Mouse (Mus musculus) G1E (cell line): Measurements from ENCODE around the gene Rnf215. TPM values are rescaled to one million over a fixed set of nuclear protein-coding genes. Genes with fewer than 3 reads are reported as not detected.

ENCODE experiments used
- ATAC-seq: 2 replicates; pipeline ENCODE4 v1.8.0; 2016; ENCODE audit warnings: mild to moderate bottlenecking; ENCODE audit not compliant: insufficient number of reproducible peaks, poor library complexity, low FRiP score, severe bottlenecking; ENCODE audit errors: extremely low read depth
- DNase-seq: peaks from one replicate; pipeline ENCODE4 v3.0.0; 2012; ENCODE audit warnings: low spot score
- H3K27me3 ChIP-seq: 2 replicates; pipeline ENCODE4 v1.6.1; 2012; ENCODE audit warnings: mild to moderate bottlenecking, low read length, inconsistent platforms; ENCODE audit not compliant: insufficient read depth
- H3K36me3 ChIP-seq: replicated peaks from 2 replicates; pipeline ENCODE3; 2012; ENCODE audit warnings: mild to moderate bottlenecking, inconsistent platforms
- H3K4me1 ChIP-seq: 2 replicates; pipeline ENCODE4 v1.6.1; 2012; ENCODE audit warnings: low read depth, low read length, inconsistent platforms, mixed read lengths; ENCODE audit not compliant: insufficient read depth
- H3K4me3 ChIP-seq: 2 replicates; pipeline ENCODE4 v1.5.1; 2012; ENCODE audit warnings: low read depth, mild to moderate bottlenecking, inconsistent platforms, low read length, moderate library complexity, mixed read lengths
- H3K9me3 ChIP-seq: replicated peaks from 2 replicates; pipeline ENCODE4 v1.6.1; 2012; ENCODE audit warnings: inconsistent platforms
- CTCF ChIP-seq: IDR thresholded peaks from 2 replicates; pipeline ENCODE4 v1.5.1; 2012; ENCODE audit warnings: low read depth, low read length, inconsistent platforms, mixed read lengths
- GATA1 ChIP-seq: IDR thresholded peaks from 2 replicates; pipeline ENCODE4 v1.6.1; 2012; ENCODE audit warnings: borderline replicate concordance, low read length, inconsistent platforms, mixed read lengths
- GATA2 ChIP-seq: IDR thresholded peaks from 2 replicates; pipeline ENCODE4 v1.6.1; 2012; ENCODE audit warnings: low read depth, low read length, inconsistent platforms, borderline replicate concordance
- POLR2AphosphoS5 ChIP-seq: IDR thresholded peaks from 2 replicates; pipeline ENCODE4 v1.6.1; 2012; ENCODE audit warnings: low read depth, low read length, inconsistent platforms; ENCODE audit not compliant: insufficient replicate concordance
- TAL1 ChIP-seq: conservative IDR thresholded peaks from 2 replicates; pipeline ENCODE4 v1.6.1; 2012; ENCODE audit warnings: low read depth, low read length, inconsistent platforms, mixed read lengths
- polyA plus RNA-seq: library from polyadenylated mRNA; stranded (reverse); fragments of >175 nt; gene quantifications from 2 replicates; pipeline ENCODE4 v1.2.3, GENCODE M21; 2012
- total RNA-seq, 2 experiments: library from RNA; stranded (forward) in 1 of 2; stranded (reverse) in 1 of 2; fragments of 200-1000 nt in 1 of 2; fragments of >200 nt in 1 of 2; fragmentation: Nextera tagmentation in 1 of 2; gene quantifications; 2 replicates each; pipeline ENCODE4 v1.2.3; 2014 to 2017

Gene Rnf215
- total and polyA plus RNA-seq, 3 experiments = 2.8 to 12.9 (median 5.1) TPM

- no peak for DNase-seq
- no peaks in the 10 kb centered on the region for H3K9me3 ChIP-seq
- TF ChIP-seq GATA2 (no peak), TAL1 (no peak), GATA1 (no peak), CTCF (no peak), POLR2AphosphoS5 (no peak)
- no peak overlapping the region for H3K4me3 ChIP-seq
- peaks cover 70% of the 10 kb centered on the region for H3K4me1 ChIP-seq
- ATAC-seq = no peak
- H3K36me3 ChIP-seq = peaks cover 89% of the 10 kb centered on the region
- no peaks in the 10 kb centered on the region for H3K27me3 ChIP-seq
These were observed 29.7 kb downstream of the Rnf215 start for GRCm38 (mm10) chr11:4164701-4165100.

DNA sequence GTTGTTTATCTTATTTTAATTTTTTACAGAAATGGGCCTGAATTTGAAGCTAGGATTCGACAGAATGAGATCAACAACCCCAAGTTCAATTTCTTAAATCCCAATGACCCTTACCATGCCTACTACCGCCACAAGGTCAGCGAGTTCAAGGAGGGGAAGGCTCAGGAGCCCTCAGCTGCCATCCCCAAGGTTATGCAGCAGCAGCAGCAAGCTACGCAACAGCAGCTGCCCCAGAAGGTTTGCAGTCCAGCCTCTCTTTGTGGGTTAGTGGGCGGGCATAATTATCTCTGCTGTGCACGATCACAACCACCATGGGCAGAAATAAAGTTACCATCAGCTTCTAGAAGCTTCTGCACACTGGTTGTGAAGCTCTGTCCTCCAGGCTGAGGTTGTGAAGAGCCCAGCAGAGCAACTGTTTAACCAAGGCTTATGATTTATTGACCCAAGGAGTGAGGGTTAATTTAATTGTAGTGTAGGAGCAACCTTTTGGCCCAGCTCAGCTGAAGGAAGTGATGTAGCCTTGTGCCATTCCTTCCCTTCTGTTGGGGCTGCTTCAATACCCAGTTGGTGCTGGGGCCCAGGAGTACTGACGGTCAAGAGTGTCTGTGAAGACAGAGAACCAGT, 31.6 kb downstream of the Rnf215 start:
- DNase-seq = no peak
- Histone ChIP-seq H3K27me3 (no peaks in the 10 kb centered on the region), H3K9me3 (no peaks in the 10 kb centered on the region), H3K4me1 (peaks cover 58% of the 10 kb centered on the region), H3K4me3 (no peak overlapping the region), H3K36me3 (peaks cover 100% of the 10 kb centered on the region)
- ATAC-seq = no peak
- TF ChIP-seq CTCF (no peak), GATA1 (no peak), POLR2AphosphoS5 (no peak), TAL1 (no peak), GATA2 (no peak)

DNA sequence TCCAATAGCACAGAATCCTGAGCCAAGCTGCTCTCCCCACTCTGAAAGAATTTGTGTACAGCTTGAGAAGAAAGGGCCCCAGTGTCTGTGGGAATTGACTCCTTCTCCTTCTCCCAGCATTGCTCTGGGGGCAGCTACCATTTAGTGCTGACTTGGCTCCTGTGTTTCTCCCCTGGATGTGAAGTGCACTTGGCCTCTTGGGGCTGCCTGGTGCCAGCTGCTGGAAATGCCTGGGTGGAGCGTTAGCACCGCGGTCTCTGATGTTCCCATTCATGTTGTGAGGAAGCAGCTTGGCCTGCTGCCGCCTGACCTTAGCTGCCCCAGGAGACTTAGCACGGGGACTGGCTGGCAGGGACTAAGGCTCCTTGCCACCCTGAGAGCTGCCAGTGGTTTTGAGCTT, 39.6 kb downstream of the Rnf215 start:
- Histone ChIP-seq H3K27me3 (no peaks in the 10 kb centered on the region), H3K4me1 (peaks cover 3% of the 10 kb centered on the region; the same call in 1 of the 2 replicates), H3K9me3 (no peaks in the 10 kb centered on the region), H3K4me3 (no peak overlapping the region), H3K36me3 (peaks cover 100% of the 10 kb centered on the region)
- DNase-seq (no peak), ATAC-seq (no peak)
- no peak for TF ChIP-seq TAL1
- TF ChIP-seq GATA2 = no peak
- no peak for TF ChIP-seq CTCF
- no peak for TF ChIP-seq POLR2AphosphoS5
- TF ChIP-seq GATA1 = no peak

- Histone ChIP-seq H3K4me1 (peaks cover 8% of the 10 kb centered on the region; the same call in 1 of the 2 replicates), H3K27me3 (no peaks in the 10 kb centered on the region), H3K9me3 (no peaks in the 10 kb centered on the region), H3K4me3 (no peak overlapping the region), H3K36me3 (peaks cover 99% of the 10 kb centered on the region)
- DNase-seq (no peak), ATAC-seq (no peak)
- no peak for TF ChIP-seq CTCF
These were observed 42.7 kb downstream of the Rnf215 start for GRCm38 (mm10) chr11:4177716-4178115.

- H3K4me1 ChIP-seq = peaks cover 10% of the 10 kb centered on the region
These were observed 47.1 kb downstream of the Rnf215 start for GRCm38 (mm10) chr11:4182061-4182460.

DNA sequence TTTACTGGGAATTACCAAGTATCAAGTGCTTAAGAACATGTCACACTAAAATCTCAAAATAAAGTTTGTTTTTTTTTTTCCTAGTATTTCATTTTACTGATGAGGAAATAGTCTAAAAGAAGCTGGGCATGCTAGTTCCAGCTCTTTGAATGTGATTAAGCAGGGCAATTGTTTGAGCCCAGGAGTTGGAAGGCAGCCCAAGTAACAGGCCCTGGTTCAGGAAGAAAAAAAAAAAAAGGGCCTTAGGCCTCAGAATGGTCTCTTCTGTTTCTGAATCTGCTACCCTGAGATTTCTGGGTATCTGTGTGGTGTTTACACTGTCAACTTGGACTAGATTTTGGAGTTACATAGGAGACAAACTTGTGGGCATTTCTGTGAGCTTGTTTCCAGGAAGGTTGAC, 48.5 kb downstream of the Rnf215 start:
- TF ChIP-seq GATA1 (no peak), POLR2AphosphoS5 (no peak), CTCF (no peak), GATA2 (no peak), TAL1 (no peak)

More at GRCm38 (mm10) chr11:4182061-4182460, 47.1 kb downstream of the Rnf215 start:
- ATAC-seq (no peak), DNase-seq (no peak)
- no peaks in the 10 kb centered on the region for H3K9me3 ChIP-seq
- TF ChIP-seq GATA2 (no peak), GATA1 (no peak), CTCF (no peak), TAL1 (no peak), POLR2AphosphoS5 (no peak)
- no peak overlapping the region for H3K4me3 ChIP-seq
- H3K27me3 ChIP-seq = no peaks in the 10 kb centered on the region
- H3K36me3 ChIP-seq = peaks cover 72% of the 10 kb centered on the region

More for the DNA sequence above, 48.5 kb downstream of the Rnf215 start:
- H3K4me1 ChIP-seq = peaks cover 24% of the 10 kb centered on the region
- H3K4me3 ChIP-seq = no peak overlapping the region
- ATAC-seq (no peak), DNase-seq (no peak)
- H3K27me3 ChIP-seq = no peaks in the 10 kb centered on the region
- H3K36me3 ChIP-seq = peaks cover 65% of the 10 kb centered on the region
- H3K9me3 ChIP-seq = no peaks in the 10 kb centered on the region
